Mouse (Mus musculus): ENCODE data around the gene Tcl1b2.

- TF ChIP-seq POLR2A (IDR thresholded peaks at IDR 0.05; ENCODE audit: borderline replicate concordance, extremely low read depth, insufficient read depth, insufficient read length, poor library complexity, severe bottlenecking) (no peak), CTCF (IDR thresholded peaks at IDR 0.05; ENCODE audit: borderline replicate concordance, extremely low read depth, insufficient read depth, insufficient read length) (no peak)
Observed at GRCm38 (mm10) chr12:105102901-105103300, 42.9 kb upstream of the Tcl1b2 start.
